Mouse (Mus musculus) stomach, postnatal 0 days (tissue): ENCODE data around the gene Fxyd7. TPM values are rescaled to one million over a fixed set of nuclear protein-coding genes. Genes with fewer than 3 reads are reported as not detected.
A peak's percentile ranks its signal among the peaks of the same experiment; 100 is the strongest.

Source experiments
- ATAC-seq: fragments of 200-750 bp; cut with Nextera tagmentation; 2 replicates; pipeline ENCODE4 v1.8.0; 2017; ENCODE audit not compliant: low FRiP score, low TSS enrichment
- DNase-seq: peaks from one replicate; pipeline ENCODE4 v3.0.0-alpha.2; 2016; ENCODE audit warnings: low spot score
- H3K27ac ChIP-seq: fragments of 300-500 bp; sonication (generic); replicated peaks from 2 replicates; pipeline ENCODE4 v1.5.1; 2014; ENCODE audit warnings: mild to moderate bottlenecking, control low read depth
- H3K27me3 ChIP-seq: fragments of 300-500 bp; sonication (generic); 2 replicates; pipeline ENCODE4 v1.6.1; 2014; ENCODE audit warnings: low read length; ENCODE audit not compliant: control insufficient read depth, insufficient read depth
- H3K36me3 ChIP-seq: fragments of 300-500 bp; sonication (generic); 2 replicates; pipeline ENCODE4 v1.6.1; 2014; ENCODE audit warnings: low read length, mixed read lengths; ENCODE audit not compliant: control insufficient read depth, insufficient read depth
- H3K4me1 ChIP-seq: fragments of 300-500 bp; sonication (generic); replicated peaks from 2 replicates; pipeline ENCODE4 v1.6.1; 2014; ENCODE audit warnings: antibody characterized with exemption; ENCODE audit not compliant: control insufficient read depth, insufficient read depth
- H3K4me2 ChIP-seq: fragments of 300-500 bp; sonication (generic); replicated peaks from 2 replicates; pipeline ENCODE4 v1.6.1; 2014; ENCODE audit warnings: low read depth, mild to moderate bottlenecking, control low read depth, moderate library complexity
- H3K4me3 ChIP-seq: fragments of 300-500 bp; sonication (generic); 2 replicates; pipeline ENCODE4 v1.5.1; 2014; ENCODE audit warnings: low read depth, low read length, control low read depth
- H3K9ac ChIP-seq: fragments of 300-500 bp; sonication (generic); 2 replicates; pipeline ENCODE4 v1.6.1; 2014; ENCODE audit warnings: mild to moderate bottlenecking, low read length, control low read depth, mixed read lengths
- H3K9me3 ChIP-seq: fragments of 300-500 bp; sonication (generic); 2 replicates; pipeline ENCODE4 v1.6.1; 2016; ENCODE audit warnings: low read length; ENCODE audit not compliant: control insufficient read depth
- CTCF ChIP-seq: IDR thresholded peaks from 2 replicates; pipeline ENCODE4 v1.5.1; 2016; ENCODE audit warnings: antibody characterized with exemption, low read depth, mild to moderate bottlenecking, moderate library complexity
- EP300 ChIP-seq: optimal IDR thresholded peaks from 2 replicates; pipeline ENCODE3; 2016; ENCODE audit warnings: antibody characterized with exemption
- WGBS: fragments of 180-500 bp; shearing (Covaris S2); extraction: QIAGEN DNeasy Blood & Tissue Kit; methylation state at CpG from one replicate; pipeline ENCODE4 v1.1.7; 2014; 5-methylcytosine and 5-hydroxymethylcytosine counted together
- polyA plus RNA-seq: library from polyadenylated mRNA; unstranded; fragments of >200 nt; fragmentation: Nextera tagmentation; extraction: Ambion mirVana; gene quantifications from 2 replicates; pipeline ENCODE4 v1.2.1, GENCODE M21; 2015

The Fxyd7 gene
- polyA plus RNA-seq, 1 experiment from 2014 or later, result 19.9 TPM

DNA sequence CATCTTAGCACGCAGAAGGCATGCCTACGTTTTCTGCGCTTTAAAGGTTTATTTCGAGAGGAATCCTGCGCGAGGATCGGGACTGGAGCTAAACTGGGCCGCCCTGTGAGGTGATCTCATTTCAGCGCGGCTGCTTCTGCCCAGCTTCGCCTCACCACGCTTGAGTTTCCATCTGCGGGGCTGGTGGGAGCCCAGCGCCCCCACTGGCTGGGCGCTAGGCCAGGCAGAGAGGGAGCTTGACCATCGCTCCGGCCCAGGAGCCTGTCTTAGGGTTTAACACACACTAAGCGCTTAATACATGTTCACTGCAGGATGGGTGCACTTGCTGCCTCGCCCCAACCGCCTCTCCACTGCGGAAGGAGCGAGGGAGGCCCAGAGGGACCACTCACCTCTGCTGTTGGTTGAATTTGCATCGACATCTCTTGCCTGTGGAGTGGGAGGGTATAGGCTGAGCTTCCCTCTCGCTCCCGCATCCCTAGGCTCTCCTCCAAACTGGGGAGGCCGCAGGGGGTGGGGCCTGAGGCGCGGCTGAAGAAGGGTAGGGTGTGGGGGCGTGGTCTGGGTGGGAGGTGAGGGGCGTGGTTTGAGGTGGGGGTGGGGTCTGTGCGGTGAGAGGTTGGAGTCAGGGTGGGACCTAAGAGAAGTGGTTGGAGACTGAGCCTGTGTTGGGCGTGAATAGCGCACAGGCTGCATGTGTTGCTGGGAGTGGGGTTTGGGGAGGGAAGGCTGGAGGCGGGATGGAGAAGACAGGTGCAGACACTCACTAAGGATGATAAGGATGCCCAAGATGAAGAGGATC lies 1.6 kb upstream of the Fxyd7 start:
- H3K4me3 ChIP-seq, result peak overlapping the region; percentile 39; the same call in 1 of the 2 replicates
- 0 out of 2 replicates have a peak overlapping the region, but pooled peaks have one; percentile 4 for H3K9ac ChIP-seq
- DNase-seq (peak; percentile 74), ATAC-seq (peak; percentile 30)
- peaks cover 3% of the 10 kb centered on the region for H3K4me1 ChIP-seq
- H3K36me3 ChIP-seq, result no peaks in the 10 kb centered on the region
- 11% methylated on average over 34 of the region's 34 CpGs for WGBS
- no peak overlapping the region for H3K27ac ChIP-seq
- 0 out of 2 replicates have a peak, but pooled peaks cover 3% of the 10 kb centered on the region for H3K27me3 ChIP-seq
- peak overlapping the region; percentile 54 for H3K4me2 ChIP-seq
- H3K9me3 ChIP-seq, result no peaks in the 10 kb centered on the region
- TF ChIP-seq CTCF (peak; percentile 53), EP300 (no peak)

DNA sequence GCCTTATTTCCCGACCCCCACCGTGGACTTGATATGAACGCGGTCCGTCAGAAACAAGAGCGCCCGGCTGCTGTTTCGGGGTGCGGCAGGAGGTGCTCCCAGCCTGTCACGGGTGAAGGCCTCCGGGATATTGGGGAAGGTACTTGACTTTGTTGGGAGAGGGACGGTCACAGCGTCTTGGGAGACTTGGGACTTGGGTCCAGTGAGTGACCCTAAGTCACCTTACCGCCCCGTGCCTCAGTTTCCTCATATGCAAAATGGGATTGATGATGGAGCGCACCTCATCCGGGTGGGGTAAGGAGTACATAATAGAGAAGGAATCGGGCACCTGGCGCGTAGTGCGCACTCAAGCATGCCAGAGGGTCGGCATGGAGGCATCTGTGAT lies 976 bp upstream of the Fxyd7 start:
- ATAC-seq (no peak), DNase-seq (no peak)
- H3K4me1 ChIP-seq, result peaks cover 3% of the 10 kb centered on the region
- peak overlapping the region; percentile 54 for H3K4me2 ChIP-seq
- H3K9ac ChIP-seq, result 0 out of 2 replicates have a peak overlapping the region, but pooled peaks have one; percentile 4
- H3K36me3 ChIP-seq, result no peaks in the 10 kb centered on the region
- no peaks in the 10 kb centered on the region for H3K9me3 ChIP-seq
- TF ChIP-seq CTCF (no peak), EP300 (no peak)
- WGBS, result 20% methylated on average over 22 of the region's 22 CpGs
- H3K4me3 ChIP-seq, result 0 out of 2 replicates have a peak overlapping the region, but pooled peaks have one; percentile 39
- H3K27me3 ChIP-seq, result 0 out of 2 replicates have a peak, but pooled peaks cover 3% of the 10 kb centered on the region
- H3K27ac ChIP-seq, result no peak overlapping the region

DNA sequence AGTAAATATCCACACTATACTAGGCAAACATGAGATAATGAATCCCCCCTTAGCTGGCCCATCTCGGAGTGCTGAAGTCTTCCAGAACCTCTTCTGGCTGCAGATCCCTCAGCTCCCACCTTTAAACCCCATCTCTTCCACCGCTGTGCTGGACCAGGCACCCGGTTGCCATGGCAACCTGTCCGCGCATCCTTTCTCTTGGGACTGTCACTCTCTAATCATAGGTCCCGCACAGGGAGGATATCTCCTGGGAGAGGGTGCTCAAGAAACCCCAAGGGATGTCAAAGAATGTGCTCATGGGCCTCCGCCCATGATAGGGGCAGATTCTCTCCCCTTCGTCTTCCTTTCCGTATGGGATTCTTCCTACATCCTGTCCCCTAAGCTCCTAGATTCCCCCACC lies 346 bp downstream of the Fxyd7 start:
- Histone ChIP-seq H3K9ac (no peak overlapping the region), H3K9me3 (no peaks in the 10 kb centered on the region), H3K4me2 (peak overlapping the region; percentile 34), H3K36me3 (no peaks in the 10 kb centered on the region), H3K4me3 (0 out of 2 replicates have a peak overlapping the region, but pooled peaks have one; percentile 2), H3K27me3 (0 out of 2 replicates have a peak, but pooled peaks cover 3% of the 10 kb centered on the region), H3K27ac (no peak overlapping the region), H3K4me1 (peaks cover 3% of the 10 kb centered on the region)
- DNase-seq (no peak), ATAC-seq (no peak)
- 6% methylated on average over 9 of the region's 9 CpGs for WGBS
- TF ChIP-seq CTCF, result no peak
- TF ChIP-seq EP300, result no peak

DNA sequence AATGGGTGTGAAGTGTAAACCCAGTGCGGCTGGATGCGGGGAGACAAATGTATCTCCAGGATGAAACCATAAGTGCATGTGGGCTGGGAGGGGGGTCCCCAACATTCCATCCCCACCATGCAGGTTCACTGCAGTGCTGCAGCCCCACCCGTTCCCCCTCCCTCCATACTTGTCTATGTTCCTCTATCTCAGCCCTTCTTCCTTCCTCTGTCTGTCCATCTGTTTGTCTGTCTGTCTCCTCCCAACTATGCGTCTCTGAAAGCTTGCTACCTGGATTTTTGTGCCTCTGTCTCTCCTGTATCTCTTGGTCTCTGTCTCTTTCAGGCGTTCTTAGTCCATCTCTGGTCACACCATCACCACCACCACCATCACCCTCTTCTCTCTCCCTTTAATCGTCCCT lies 780 bp downstream of the Fxyd7 start:
- DNase-seq, result no peak

DNA sequence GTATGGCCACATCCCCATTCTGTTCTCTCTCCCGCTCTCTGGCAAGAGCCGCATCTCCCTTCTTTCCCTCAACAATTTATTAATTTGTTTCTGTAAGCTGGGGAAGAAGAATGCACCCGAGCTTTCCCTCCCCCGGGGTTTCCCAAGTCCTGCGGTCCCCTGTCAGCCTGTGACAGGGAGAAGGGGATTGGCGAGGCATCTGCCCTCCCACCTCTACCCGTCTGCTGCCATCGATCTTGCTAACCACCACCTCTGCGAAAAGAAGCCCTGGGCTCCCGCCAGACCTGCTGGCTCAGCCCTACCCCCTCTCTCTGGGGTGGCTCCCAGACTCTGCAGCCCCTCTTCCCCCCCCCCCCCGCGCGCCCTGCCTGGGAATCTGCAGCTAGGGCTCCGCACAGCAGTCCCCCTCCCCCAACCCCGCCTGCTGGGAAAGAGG lies 1.4 kb downstream of the Fxyd7 start:
- WGBS, result 4% methylated on average over 14 of the region's 15 CpGs
- Histone ChIP-seq H3K4me2 (peak overlapping the region; percentile 35), H3K4me1 (peaks cover 3% of the 10 kb centered on the region), H3K27me3 (0 out of 2 replicates have a peak, but pooled peaks cover 3% of the 10 kb centered on the region), H3K4me3 (peak overlapping the region; percentile 15; the same call in 1 of the 2 replicates), H3K9ac (0 out of 2 replicates have a peak overlapping the region, but pooled peaks have one; percentile 4), H3K36me3 (no peaks in the 10 kb centered on the region), H3K9me3 (no peaks in the 10 kb centered on the region), H3K27ac (no peak overlapping the region)
- DNase-seq (no peak), ATAC-seq (no peak)
- no peak for TF ChIP-seq EP300
- TF ChIP-seq CTCF, result no peak

More for the DNA sequence above, 780 bp downstream of the Fxyd7 start:
- Histone ChIP-seq H3K4me2 (peak overlapping the region; percentile 35), H3K27me3 (0 out of 2 replicates have a peak, but pooled peaks cover 3% of the 10 kb centered on the region), H3K9me3 (no peaks in the 10 kb centered on the region), H3K4me1 (peaks cover 3% of the 10 kb centered on the region), H3K4me3 (0 out of 2 replicates have a peak overlapping the region, but pooled peaks have one; percentile 2), H3K27ac (no peak overlapping the region), H3K36me3 (no peaks in the 10 kb centered on the region), H3K9ac (no peak overlapping the region)
- ATAC-seq, result no peak
- WGBS, result 7% methylated on average over 6 of the region's 6 CpGs
- TF ChIP-seq CTCF, result no peak
- TF ChIP-seq EP300, result no peak
